ENCODE assay signal across 19 mouse cellular contexts in genomic region chr10:117290046-117290870, GRCm38 (mm10). TPM values are rescaled to one million over a fixed set of nuclear protein-coding genes. Genes with fewer than 3 reads are reported as not detected.
DNase-seq lines count a peak whose midpoint lies in the region.
"Had no signal": no experiment of that assay in that cellular context is flagged by ENCODE, and none has a peak within 500 bp of the region (broad histone marks: within the 10 kb centered on the region; RNA-seq: fewer than 3 reads in every experiment).

No protein-coding gene starts in this region.

- peak; percentile 17 for DNase-seq in embryo, embryonic 11 days
- no peak for DNase-seq in embryo, embryonic 10.5 days (ENCODE audit: low spot score)
- DNase-seq in adipocyte (ENCODE audit: low spot score) = peak; percentile 95
- no peak for DNase-seq in left cerebral cortex, adult 8-10 months (ENCODE audit: low spot score in 2 of 2)
- no peak for DNase-seq in ovary, postnatal 36 days (ENCODE audit: low spot score)
- DNase-seq: adrenal gland, adult 2 months; adrenal gland, postnatal 10 days; adrenal gland, postnatal 25 days; B cell, adult 2 months; cerebellum, adult 11 months; cerebellum, adult 18-20 months; cerebellum, adult 8-10 months; cerebellum, adult 9-11 months; cerebellum, postnatal 14 days; cerebellum, postnatal 36 days; forebrain, postnatal 0 days had no signal

RNA-seq across cellular contexts. Expression of gene Lyz1, which starts 2.4 kb away (rescaled TPM):
- total RNA-seq in left cerebral cortex, adult 8-10 months (2022) = 10 to 100 TPM in 2 of 4 experiments, 1 to 10 TPM in 2; 1.4 to 13.6 (median 6.2) TPM
- total RNA-seq: CH12.LX; common myeloid progenitor, adult 5-6 weeks; forebrain, postnatal 0 days had no signal

RNA-seq across cellular contexts. Expression of gene Lyz2, which starts 8.1 kb away (rescaled TPM):
- total RNA-seq in left cerebral cortex, adult 8-10 months (2022) = 100 to 1,000 TPM in 2 of 4 experiments, 10 to 100 TPM in 2; 15.6 to 138 (median 65.3) TPM

RNA-seq across cellular contexts. Expression of gene 9530003J23Rik, which starts 51.8 kb away (rescaled TPM):
- not detected for total RNA-seq in left cerebral cortex, adult 8-10 months (2022)
- total RNA-seq: adrenal gland, adult 2 months; adrenal gland, postnatal 10 days; adrenal gland, postnatal 25 days; adrenal gland, postnatal 4 days; CH12.LX; common myeloid progenitor, adult 5-6 weeks; forebrain, postnatal 0 days had no signal

Comparison
In these comparisons a context has a peak if more than half of its experiments do, and no peak if none do; other contexts are left out.
1. DNase-seq: peak in embryo, embryonic 11 days (single experiment) and adipocyte (single experiment); none in embryo, embryonic 10.5 days (single experiment), left cerebral cortex, adult 8-10 months (0 of 2) and ovary, postnatal 36 days (single experiment).